Mouse (Mus musculus): ENCODE data around the gene Trip4.

DNA sequence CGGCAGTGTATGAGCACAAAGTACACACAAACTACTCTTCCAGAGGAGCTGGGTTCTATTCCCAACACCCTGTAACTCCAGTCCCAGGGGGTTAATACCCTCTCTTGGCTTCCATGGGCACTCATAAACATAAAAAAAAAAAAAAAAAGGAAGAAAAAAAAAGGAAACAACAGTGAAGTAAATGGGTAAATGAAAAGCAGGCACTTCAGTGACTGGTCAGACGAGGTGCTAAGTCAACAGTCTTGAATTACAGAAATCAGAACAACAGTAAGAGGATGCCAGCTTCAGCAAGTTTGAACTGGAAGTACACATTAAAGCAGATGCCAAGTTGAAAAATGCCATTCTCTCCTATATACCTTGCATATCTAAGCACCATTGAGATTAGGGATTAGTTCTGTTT is 88.3 kb downstream of the Trip4 start:
- TF ChIP-seq MYC (IDR thresholded peaks at IDR 0.05; ENCODE audit: low read depth, low read length) (no peak), GABPA (IDR thresholded peaks at IDR 0.05; ENCODE audit: low read depth, low read length) (no peak), CTCF (IDR thresholded peaks at IDR 0.05 in 2 of 3, conservative IDR thresholded peaks at IDR 0.05 in 1 of 3; ENCODE audit: control insufficient read depth in 1 of 3, insufficient read depth in 1 of 3, low read depth in 2 of 3, low read length in 3 of 3, poor library complexity in 1 of 3, severe bottlenecking in 1 of 3) (no peak), NELFE (IDR thresholded peaks at IDR 0.05; ENCODE audit: low read depth, low read length) (no peak), POLR2A (IDR thresholded peaks at IDR 0.05; ENCODE audit: control insufficient read depth in 1 of 2, insufficient read depth in 1 of 2, low read depth in 1 of 2, low read length in 2 of 2, poor library complexity in 1 of 2) (no peak), ZMIZ1 (IDR thresholded peaks at IDR 0.05; ENCODE audit: low read depth, low read length) (no peak), USF1 (IDR thresholded peaks at IDR 0.05; ENCODE audit: low read depth, low read length) (no peak), GATA1 (IDR thresholded peaks at IDR 0.05; ENCODE audit: low read depth, low read length) (no peak), TBP (IDR thresholded peaks at IDR 0.05; ENCODE audit: low read depth, low read length) (no peak), MAZ (IDR thresholded peaks at IDR 0.05; ENCODE audit: low read depth, low read length) (no peak)
